Mouse (Mus musculus) lung, embryonic 15.5 days (tissue): ENCODE results near the gene Gars. TPM values are rescaled to one million over a fixed set of nuclear protein-coding genes. Genes with fewer than 3 reads are reported as not detected.

ENCODE experiments used
- ATAC-seq: fragments of 200-750 bp; cut with Nextera tagmentation; 2 replicates; pipeline ENCODE4 v1.8.0; 2017; ENCODE audit warnings: moderate number of reproducible peaks, borderline replicate concordance; ENCODE audit not compliant: low FRiP score, low TSS enrichment; ENCODE audit errors: extremely low read depth
- H3K27ac ChIP-seq: fragments of 300-500 bp; sonication (generic); 2 replicates; pipeline ENCODE4 v1.5.1; 2015; ENCODE audit warnings: moderate library complexity, mild to moderate bottlenecking, inconsistent platforms
- H3K27me3 ChIP-seq: fragments of 300-500 bp; sonication (generic); 2 replicates; pipeline ENCODE4 v1.6.1; 2015; ENCODE audit warnings: inconsistent platforms
- H3K36me3 ChIP-seq: fragments of 300-500 bp; sonication (generic); 2 replicates; pipeline ENCODE4 v1.6.1; 2015; ENCODE audit warnings: inconsistent platforms
- H3K4me1 ChIP-seq: fragments of 300-500 bp; sonication (generic); 2 replicates; pipeline ENCODE4 v1.6.1; 2015; ENCODE audit warnings: inconsistent platforms
- H3K4me2 ChIP-seq: fragments of 300-500 bp; sonication (generic); 2 replicates; pipeline ENCODE4 v1.6.1; 2015; ENCODE audit warnings: inconsistent platforms, mild to moderate bottlenecking, moderate library complexity
- H3K4me3 ChIP-seq: fragments of 300-500 bp; sonication (generic); 2 replicates; pipeline ENCODE4 v1.5.1; 2015; ENCODE audit warnings: mild to moderate bottlenecking, inconsistent platforms
- H3K9ac ChIP-seq: fragments of 300-500 bp; sonication (generic); 2 replicates; pipeline ENCODE4 v1.6.1; 2015; ENCODE audit warnings: inconsistent platforms
- H3K9me3 ChIP-seq: fragments of 300-500 bp; sonication (generic); 2 replicates; pipeline ENCODE4 v1.6.1; 2016; ENCODE audit warnings: inconsistent platforms
- WGBS: fragments of 180-500 bp; shearing (Covaris S2); methylation state at CpG from one replicate; pipeline ENCODE4 v1.1.7; 2015; 5-methylcytosine and 5-hydroxymethylcytosine counted together
- polyA plus RNA-seq: library from polyadenylated mRNA; unstranded; fragments of >200 nt; fragmentation: Nextera tagmentation; extraction: Ambion mirVana; gene quantifications from 2 replicates; pipeline ENCODE4 v1.2.1, GENCODE M21; 2015

Gene Gars
- polyA plus RNA-seq, 1 experiment from 2014 or later, result 146 TPM

- Histone ChIP-seq H3K4me2 (peak overlapping the region; percentile 41), H3K9ac (no peak overlapping the region), H3K27me3 (no peaks in the 10 kb centered on the region), H3K9me3 (no peaks in the 10 kb centered on the region), H3K4me3 (no peak overlapping the region), H3K27ac (peak overlapping the region; percentile 78), H3K36me3 (no peaks in the 10 kb centered on the region), H3K4me1 (no peaks in the 10 kb centered on the region)
- WGBS, result 25% methylated on average over 16 of the region's 16 CpGs
- peak; percentile 57; the same call in 1 of the 2 replicates for ATAC-seq
Measured at GRCm38 (mm10) chr6:55009391-55010230, 28.2 kb upstream of the Gars start.

GRCm38 (mm10) chr6:55010330-55011091 is 27.3 kb upstream of the Gars start:
- ATAC-seq, result no peak
- 0 out of 2 replicates have a peak overlapping the region, but pooled peaks have one; percentile 41 for H3K4me2 ChIP-seq

GRCm38 (mm10) chr6:55012516-55012915 is 25.3 kb upstream of the Gars start:
- H3K4me2 ChIP-seq, result no peak overlapping the region
- H3K4me3 ChIP-seq, result no peak overlapping the region
- H3K9me3 ChIP-seq, result no peaks in the 10 kb centered on the region
- 54% methylated on average over 7 of the region's 7 CpGs for WGBS
- H3K27me3 ChIP-seq, result no peaks in the 10 kb centered on the region
- no peaks in the 10 kb centered on the region for H3K36me3 ChIP-seq
- H3K4me1 ChIP-seq, result peaks cover 16% of the 10 kb centered on the region
- no peak overlapping the region for H3K9ac ChIP-seq
- H3K27ac ChIP-seq, result no peak overlapping the region
- ATAC-seq, result no peak

More at GRCm38 (mm10) chr6:55010330-55011091, 27.3 kb upstream of the Gars start:
- Histone ChIP-seq H3K36me3 (no peaks in the 10 kb centered on the region), H3K27ac (no peak overlapping the region), H3K9ac (no peak overlapping the region), H3K4me1 (no peaks in the 10 kb centered on the region), H3K27me3 (no peaks in the 10 kb centered on the region), H3K4me3 (no peak overlapping the region), H3K9me3 (no peaks in the 10 kb centered on the region)
- 60% methylated on average over 4 of the region's 4 CpGs for WGBS

- H3K9ac ChIP-seq, result no peak overlapping the region
- H3K4me2 ChIP-seq, result no peak overlapping the region
- no peak overlapping the region for H3K27ac ChIP-seq
- no peaks in the 10 kb centered on the region for H3K36me3 ChIP-seq
- no peak overlapping the region for H3K4me3 ChIP-seq
- no peaks in the 10 kb centered on the region for H3K27me3 ChIP-seq
- 84% methylated on average over 3 of the region's 3 CpGs for WGBS
- no peaks in the 10 kb centered on the region for H3K9me3 ChIP-seq
- no peak for ATAC-seq
- peaks cover 19% of the 10 kb centered on the region for H3K4me1 ChIP-seq
Measured at GRCm38 (mm10) chr6:55014184-55014583, 23.6 kb upstream of the Gars start.

GRCm38 (mm10) chr6:55016236-55016635 is 21.6 kb upstream of the Gars start:
- H3K27me3 ChIP-seq, result no peaks in the 10 kb centered on the region
- peak overlapping the region; percentile 58; the same call in 1 of the 2 replicates for H3K27ac ChIP-seq
- no peak overlapping the region for H3K4me2 ChIP-seq
- H3K36me3 ChIP-seq, result no peaks in the 10 kb centered on the region
- peak; percentile 74; the same call in 1 of the 2 replicates for ATAC-seq
- no peak overlapping the region for H3K9ac ChIP-seq
- H3K4me1 ChIP-seq, result peaks cover 19% of the 10 kb centered on the region
- 8% methylated on average over 5 of the region's 5 CpGs for WGBS
- H3K4me3 ChIP-seq, result no peak overlapping the region
- no peaks in the 10 kb centered on the region for H3K9me3 ChIP-seq

GRCm38 (mm10) chr6:55016710-55017583 is 20.9 kb upstream of the Gars start:
- Histone ChIP-seq H3K9me3 (no peaks in the 10 kb centered on the region), H3K4me3 (0 out of 2 replicates have a peak overlapping the region, but pooled peaks have one; percentile 14), H3K27me3 (no peaks in the 10 kb centered on the region), H3K4me2 (peak overlapping the region; percentile 43), H3K36me3 (no peaks in the 10 kb centered on the region), H3K4me1 (peaks cover 19% of the 10 kb centered on the region), H3K9ac (no peak overlapping the region), H3K27ac (peak overlapping the region; percentile 58; the same call in 1 of the 2 replicates)
- ATAC-seq, result no peak
- 21% methylated on average over 15 of the region's 15 CpGs for WGBS

- WGBS, result 53% methylated on average over 2 of the region's 2 CpGs
- Histone ChIP-seq H3K9ac (no peak overlapping the region), H3K9me3 (no peaks in the 10 kb centered on the region), H3K4me1 (peaks cover 19% of the 10 kb centered on the region), H3K27me3 (no peaks in the 10 kb centered on the region), H3K4me2 (no peak overlapping the region), H3K36me3 (no peaks in the 10 kb centered on the region), H3K4me3 (no peak overlapping the region), H3K27ac (no peak overlapping the region)
- no peak for ATAC-seq
Measured at GRCm38 (mm10) chr6:55018417-55018816, 19.4 kb upstream of the Gars start.

GRCm38 (mm10) chr6:55021806-55022205 is 16.0 kb upstream of the Gars start:
- Histone ChIP-seq H3K27me3 (no peaks in the 10 kb centered on the region), H3K9ac (no peak overlapping the region), H3K4me1 (peaks cover 8% of the 10 kb centered on the region), H3K36me3 (no peaks in the 10 kb centered on the region), H3K9me3 (no peaks in the 10 kb centered on the region), H3K4me3 (no peak overlapping the region), H3K4me2 (no peak overlapping the region), H3K27ac (no peak overlapping the region)
- ATAC-seq, result no peak
- WGBS, result 73% methylated on average over 7 of the region's 7 CpGs

GRCm38 (mm10) chr6:55027642-55028041 is 10.2 kb upstream of the Gars start:
- Histone ChIP-seq H3K36me3 (no peaks in the 10 kb centered on the region), H3K9me3 (no peaks in the 10 kb centered on the region), H3K27ac (no peak overlapping the region), H3K4me2 (no peak overlapping the region), H3K4me3 (no peak overlapping the region), H3K9ac (no peak overlapping the region), H3K4me1 (no peaks in the 10 kb centered on the region), H3K27me3 (no peaks in the 10 kb centered on the region)
- ATAC-seq, result no peak
- 68% methylated on average over 2 of the region's 2 CpGs for WGBS

GRCm38 (mm10) chr6:55036731-55037130 is 1.1 kb upstream of the Gars start:
- no peak for ATAC-seq
- H3K9ac ChIP-seq, result no peak overlapping the region

GRCm38 (mm10) chr6:55038671-55039445 is 1.1 kb downstream of the Gars start:
- Histone ChIP-seq H3K4me3 (peak overlapping the region; percentile 83), H3K4me2 (peak overlapping the region; percentile 75), H3K9me3 (no peaks in the 10 kb centered on the region), H3K9ac (peak overlapping the region; percentile 69), H3K4me1 (peaks cover 13% of the 10 kb centered on the region), H3K36me3 (no peaks in the 10 kb centered on the region), H3K27ac (peak overlapping the region; percentile 81; the same call in 1 of the 2 replicates), H3K27me3 (no peaks in the 10 kb centered on the region)
- ATAC-seq, result no peak
- 3% methylated on average over 12 of the region's 12 CpGs for WGBS

More at GRCm38 (mm10) chr6:55036731-55037130, 1.1 kb upstream of the Gars start:
- Histone ChIP-seq H3K9me3 (no peaks in the 10 kb centered on the region), H3K4me3 (no peak overlapping the region), H3K4me1 (peaks cover 13% of the 10 kb centered on the region), H3K36me3 (no peaks in the 10 kb centered on the region), H3K4me2 (no peak overlapping the region), H3K27ac (no peak overlapping the region), H3K27me3 (no peaks in the 10 kb centered on the region)
- 83% methylated on average over 4 of the region's 4 CpGs for WGBS
